Mouse (Mus musculus): ENCODE data around the gene Rerg. TPM values are rescaled to one million over a fixed set of nuclear protein-coding genes. Genes with fewer than 3 reads are reported as not detected.

Gene Rerg
- polyA plus RNA-seq, 1 experiment from 2014 or later: 21.3 TPM

GRCm38 (mm10) chr6:137155196-137156137 is 14.8 kb downstream of the Rerg start:
- Histone ChIP-seq H3K27ac (ENCODE audit: low read depth) (no peak overlapping the region), H3K27me3 (ENCODE audit: insufficient read depth, low read length) (no peaks in the 10 kb centered on the region), H3K36me3 (ENCODE audit: insufficient read depth) (no peaks in the 10 kb centered on the region), H3K9ac (no peak overlapping the region), H3K4me1 (ENCODE audit: insufficient read depth) (peaks cover 8% of the 10 kb centered on the region; the same call in 1 of the 2 replicates), H3K9me3 (ENCODE audit: low read depth, low read length) (no peaks in the 10 kb centered on the region), H3K4me2 (no peak overlapping the region; the same call in 1 of the 2 replicates), H3K4me3 (ENCODE audit: low read depth, low read length) (no peak overlapping the region; the same call in 1 of the 2 replicates)
- WGBS: 64% methylated on average over 26 of the region's 26 CpGs
- no peak for TF ChIP-seq CTCF (IDR thresholded peaks at IDR 0.05; ENCODE audit: low read depth)
- peak; percentile 43 for DNase-seq
- ATAC-seq (ENCODE audit: insufficient read depth): no peak

GRCm38 (mm10) chr6:137153021-137153420 is 17.3 kb downstream of the Rerg start:
- no peak overlapping the region for H3K4me3 ChIP-seq (ENCODE audit: low read depth, low read length)
- no peak overlapping the region for H3K4me2 ChIP-seq
- H3K36me3 ChIP-seq (ENCODE audit: insufficient read depth): no peaks in the 10 kb centered on the region
- H3K27ac ChIP-seq (ENCODE audit: low read depth): no peak overlapping the region
- DNase-seq (no peak), ATAC-seq (ENCODE audit: insufficient read depth) (no peak; the same call in 1 of the 2 replicates)
- WGBS: 79% methylated on average over 14 of the region's 14 CpGs
- no peaks in the 10 kb centered on the region for H3K27me3 ChIP-seq (ENCODE audit: insufficient read depth, low read length)
- TF ChIP-seq CTCF (IDR thresholded peaks at IDR 0.05; ENCODE audit: low read depth): no peak
- peaks cover 8% of the 10 kb centered on the region; the same call in 1 of the 2 replicates for H3K4me1 ChIP-seq (ENCODE audit: insufficient read depth)
- H3K9me3 ChIP-seq (ENCODE audit: low read depth, low read length): no peaks in the 10 kb centered on the region
- no peak overlapping the region for H3K9ac ChIP-seq

- no peak overlapping the region for H3K9ac ChIP-seq
- H3K4me1 ChIP-seq (ENCODE audit: insufficient read depth): no peaks in the 10 kb centered on the region
- no peak overlapping the region for H3K4me3 ChIP-seq (ENCODE audit: low read depth, low read length)
- H3K36me3 ChIP-seq (ENCODE audit: insufficient read depth): no peaks in the 10 kb centered on the region
- TF ChIP-seq CTCF (IDR thresholded peaks at IDR 0.05; ENCODE audit: low read depth): no peak
- ATAC-seq (ENCODE audit: insufficient read depth) (no peak), DNase-seq (no peak)
- peaks cover 3% of the 10 kb centered on the region; the same call in 1 of the 2 replicates for H3K9me3 ChIP-seq (ENCODE audit: low read depth, low read length)
- 74% methylated on average over 2 of the region's 2 CpGs for WGBS
- H3K27me3 ChIP-seq (ENCODE audit: insufficient read depth, low read length): no peaks in the 10 kb centered on the region
- H3K4me2 ChIP-seq: no peak overlapping the region
- H3K27ac ChIP-seq (ENCODE audit: low read depth): no peak overlapping the region
Measured at GRCm38 (mm10) chr6:137151015-137151414, 19.3 kb downstream of the Rerg start.

GRCm38 (mm10) chr6:137149833-137150232 is 20.5 kb downstream of the Rerg start:
- Histone ChIP-seq H3K27ac (ENCODE audit: low read depth) (no peak overlapping the region), H3K27me3 (ENCODE audit: insufficient read depth, low read length) (no peaks in the 10 kb centered on the region), H3K9ac (no peak overlapping the region), H3K4me3 (ENCODE audit: low read depth, low read length) (no peak overlapping the region), H3K4me2 (no peak overlapping the region), H3K4me1 (ENCODE audit: insufficient read depth) (peaks cover 9% of the 10 kb centered on the region), H3K36me3 (ENCODE audit: insufficient read depth) (no peaks in the 10 kb centered on the region), H3K9me3 (ENCODE audit: low read depth, low read length) (peaks cover 3% of the 10 kb centered on the region; the same call in 1 of the 2 replicates)
- TF ChIP-seq CTCF (IDR thresholded peaks at IDR 0.05; ENCODE audit: low read depth): no peak
- WGBS: 64% methylated on average over 4 of the region's 4 CpGs
- ATAC-seq (ENCODE audit: insufficient read depth) (no peak), DNase-seq (no peak)

GRCm38 (mm10) chr6:137146910-137147309 is 23.4 kb downstream of the Rerg start:
- Histone ChIP-seq H3K9ac (no peak overlapping the region), H3K27me3 (ENCODE audit: insufficient read depth, low read length) (no peaks in the 10 kb centered on the region), H3K4me1 (ENCODE audit: insufficient read depth) (peaks cover 19% of the 10 kb centered on the region), H3K4me3 (ENCODE audit: low read depth, low read length) (no peak overlapping the region), H3K36me3 (ENCODE audit: insufficient read depth) (no peaks in the 10 kb centered on the region), H3K4me2 (no peak overlapping the region), H3K9me3 (ENCODE audit: low read depth, low read length) (peaks cover 3% of the 10 kb centered on the region; the same call in 1 of the 2 replicates), H3K27ac (ENCODE audit: low read depth) (no peak overlapping the region)
- 98% methylated on average over 2 of the region's 2 CpGs for WGBS
- DNase-seq (no peak), ATAC-seq (ENCODE audit: insufficient read depth) (no peak)
- no peak for TF ChIP-seq CTCF (IDR thresholded peaks at IDR 0.05; ENCODE audit: low read depth)

- peaks cover 25% of the 10 kb centered on the region for H3K4me1 ChIP-seq (ENCODE audit: insufficient read depth)
- H3K27me3 ChIP-seq (ENCODE audit: insufficient read depth, low read length): no peaks in the 10 kb centered on the region
- H3K4me3 ChIP-seq (ENCODE audit: low read depth, low read length): no peak overlapping the region
- DNase-seq: no peak
- 70% methylated on average over 11 of the region's 11 CpGs for WGBS
- no peaks in the 10 kb centered on the region for H3K36me3 ChIP-seq (ENCODE audit: insufficient read depth)
- ATAC-seq (ENCODE audit: insufficient read depth): no peak
- peak overlapping the region; percentile 90 for H3K27ac ChIP-seq (ENCODE audit: low read depth)
- TF ChIP-seq CTCF (IDR thresholded peaks at IDR 0.05; ENCODE audit: low read depth): no peak
- H3K4me2 ChIP-seq: no peak overlapping the region
- H3K9ac ChIP-seq: no peak overlapping the region
- H3K9me3 ChIP-seq (ENCODE audit: low read depth, low read length): peaks cover 3% of the 10 kb centered on the region; the same call in 1 of the 2 replicates
Measured at GRCm38 (mm10) chr6:137145611-137146010, 24.7 kb downstream of the Rerg start.

- Histone ChIP-seq H3K9me3 (ENCODE audit: low read depth, low read length) (peaks cover 3% of the 10 kb centered on the region; the same call in 1 of the 2 replicates), H3K4me3 (ENCODE audit: low read depth, low read length) (no peak overlapping the region), H3K4me1 (ENCODE audit: insufficient read depth) (peaks cover 25% of the 10 kb centered on the region), H3K4me2 (peak overlapping the region; percentile 27), H3K36me3 (ENCODE audit: insufficient read depth) (no peaks in the 10 kb centered on the region), H3K27ac (ENCODE audit: low read depth) (peak overlapping the region; percentile 90), H3K9ac (no peak overlapping the region), H3K27me3 (ENCODE audit: insufficient read depth, low read length) (no peaks in the 10 kb centered on the region)
- TF ChIP-seq CTCF (IDR thresholded peaks at IDR 0.05; ENCODE audit: low read depth): no peak
- peak; percentile 87 for DNase-seq
- WGBS: 7% methylated on average over 11 of the region's 11 CpGs
- peak; percentile 45 for ATAC-seq (ENCODE audit: insufficient read depth)
Measured at GRCm38 (mm10) chr6:137144958-137145535, 25.2 kb downstream of the Rerg start.

Measured in lung, embryonic 14.5 days (tissue).